Mouse (Mus musculus) heart, adult 2 months (tissue): ENCODE data around the gene Rin2. TPM values are rescaled to one million over a fixed set of nuclear protein-coding genes. Genes with fewer than 3 reads are reported as not detected.
"Not testable (repeated sequence)": the region's sequence is repeated elsewhere in the genome, so short reads cannot be mapped to it uniquely, and the experiment has no call there.

Experiments
- DNase-seq, 2 experiments: peaks; one replicate each; pipeline ENCODE4 v3.0.0; 2021
- H3K27ac ChIP-seq: fragments of 200-600 bp; 2 replicates; pipeline ENCODE4 v1.8.1; 2022
- H3K27me3 ChIP-seq: fragments of 200-500 bp; 2 replicates; pipeline ENCODE4 v1.6.1; 2012; ENCODE audit warnings: mild to moderate bottlenecking, low read length, inconsistent platforms, mixed read lengths; ENCODE audit not compliant: control insufficient read depth, insufficient read depth
- H3K36me3 ChIP-seq: fragments of 200-500 bp; 2 replicates; pipeline ENCODE4 v1.6.1; 2012; ENCODE audit warnings: low read length, inconsistent platforms; ENCODE audit not compliant: control insufficient read depth, insufficient read depth
- H3K4me1 ChIP-seq: fragments of 200-500 bp; 2 replicates; pipeline ENCODE4 v1.6.1; 2011; ENCODE audit warnings: low read length; ENCODE audit not compliant: control insufficient read depth, insufficient read depth
- H3K4me3 ChIP-seq: fragments of 200-600 bp; 2 replicates; pipeline ENCODE4 v1.8.1; 2022
- H3K79me2 ChIP-seq: fragments of 200-500 bp; replicated peaks from 2 replicates; pipeline ENCODE4 v1.6.1; 2012; ENCODE audit warnings: mild to moderate bottlenecking, inconsistent platforms, low read length, moderate library complexity, mixed read lengths; ENCODE audit not compliant: control insufficient read depth, insufficient read depth
- H3K9ac ChIP-seq: fragments of 200-500 bp; 2 replicates; pipeline ENCODE4 v1.6.1; 2012; ENCODE audit warnings: low read depth, mild to moderate bottlenecking, control low read depth, inconsistent platforms, low read length, mixed read lengths
- CTCF ChIP-seq: fragments of 200-600 bp; IDR thresholded peaks from 2 replicates; pipeline ENCODE4 v1.8.1; 2022; ENCODE audit warnings: antibody characterized with exemption, mild to moderate bottlenecking, moderate library complexity
- EP300 ChIP-seq: fragments of 200-500 bp; IDR thresholded peaks from 2 replicates; pipeline ENCODE4 v1.6.1; 2011; ENCODE audit warnings: low read depth, low read length, control low read depth; ENCODE audit not compliant: insufficient read depth
- POLR2A ChIP-seq: fragments of 200-500 bp; IDR thresholded peaks from 2 replicates; pipeline ENCODE4 v1.6.1; 2011; ENCODE audit warnings: mild to moderate bottlenecking, low read depth, low read length, control low read depth; ENCODE audit not compliant: insufficient read depth
- WGBS: fragments of 180-500 bp; shearing (Covaris S2); methylation state at CpG from one replicate; pipeline ENCODE4 v1.1.7; 2018; 5-methylcytosine and 5-hydroxymethylcytosine counted together
- intact Hi-C: fragments of 180-260 bp; cut with DNase I; formaldehyde crosslinking; loops from one replicate; pipeline ENCODE4 v1.15.1; 2025
- polyA plus RNA-seq: library from polyadenylated mRNA; depleted of rRNA; stranded (reverse); fragments of >200 nt; gene quantifications from 2 replicates; pipeline ENCODE4 v1.2.3, GENCODE M21; 2012
- total RNA-seq, 2 experiments: library from RNA; stranded (reverse); gene quantifications; 2 replicates each; pipeline ENCODE4 v1.2.3; 2021

The Rin2 gene
- total and polyA plus RNA-seq, 3 experiments = 9.0 to 20.2 (median 18.8) TPM

GRCm38 (mm10) chr2:145898106-145898505 is 223.1 kb downstream of the Rin2 start:
- Histone ChIP-seq H3K79me2 (peaks cover under 1% of the 10 kb centered on the region), H3K27me3 (no peaks in the 10 kb centered on the region), H3K9ac (no peak overlapping the region), H3K36me3 (no peaks in the 10 kb centered on the region), H3K27ac (no peak overlapping the region), H3K4me1 (no peaks in the 10 kb centered on the region), H3K4me3 (no peak overlapping the region)
- WGBS = 77% methylated on average over 9 of the region's 9 CpGs
- intact Hi-C loops = no loop called here
- DNase-seq = no peak
- TF ChIP-seq POLR2A (no peak), CTCF (no peak), EP300 (no peak)

DNA sequence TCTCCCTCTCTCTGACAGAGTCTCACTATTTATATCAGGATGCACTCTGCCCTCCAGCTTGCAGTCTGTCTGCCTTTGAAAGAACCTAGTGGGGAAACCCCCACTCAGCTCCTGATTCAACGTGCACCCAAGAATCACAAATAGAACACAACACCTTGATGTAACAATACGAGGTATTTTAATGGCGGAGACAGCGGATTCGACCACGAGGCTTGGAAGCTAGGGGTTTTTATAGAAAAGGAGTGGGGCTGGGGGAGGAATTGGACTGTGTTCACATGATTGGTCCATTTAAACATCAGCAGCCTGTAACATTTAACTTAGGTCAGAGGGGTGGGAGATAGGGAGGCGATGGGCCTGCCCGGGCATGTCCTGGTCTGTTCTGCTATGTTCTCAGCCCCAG is 225.3 kb downstream of the Rin2 start:
- H3K27me3 ChIP-seq, H3K79me2 ChIP-seq, DNase-seq, H3K4me1 ChIP-seq, H3K9ac ChIP-seq, H3K27ac ChIP-seq, H3K4me3 ChIP-seq: not testable (repeated sequence)
- intact Hi-C loops = loop anchor here (5.0 kb wide), 2 partner anchors 38 to 203 kb away; no protein-coding TSS in a partner anchor
- H3K36me3 ChIP-seq = peaks cover 11% of the 10 kb centered on the region
- 74% methylated on average over 8 of the region's 8 CpGs for WGBS

GRCm38 (mm10) chr2:145901861-145902260 is 226.8 kb downstream of the Rin2 start, which contains the start of gene Naa20:
TSS of gene Naa20 (plus strand) at chr2:145902099.
- intact Hi-C loops = loop anchor here (2.0 to 5.0 kb wide), 3 partner anchors 33 to 205 kb away; partner anchors contain the start of genes Cfap61 and Crnkl1
- TF ChIP-seq CTCF (no peak), EP300 (no peak), POLR2A (no peak)
- Histone ChIP-seq H3K36me3 (peaks cover 20% of the 10 kb centered on the region), H3K4me1 (peaks cover 10% of the 10 kb centered on the region), H3K27me3 (no peaks in the 10 kb centered on the region), H3K27ac (peak within 1 kb of the TSS; percentile 97), H3K9ac (no peak within 1 kb of the TSS), H3K79me2 (peaks cover 8% of the 10 kb centered on the region), H3K4me3 (peak within 1 kb of the TSS; percentile 70)
- 85% methylated on average over 6 of the region's 6 CpGs for WGBS
- no peak for DNase-seq

- DNase-seq = peak; percentile 90 to 92
- Histone ChIP-seq H3K4me3 (peak overlapping the region; percentile 70), H3K27me3 (no peaks in the 10 kb centered on the region), H3K4me1 (peaks cover 10% of the 10 kb centered on the region), H3K36me3 (peaks cover 24% of the 10 kb centered on the region), H3K9ac (peak overlapping the region; percentile 93), H3K27ac (peak overlapping the region; percentile 97), H3K79me2 (peaks cover 10% of the 10 kb centered on the region)
- intact Hi-C loops = loop anchor here (1.0 to 5.0 kb wide), 4 partner anchors 15 to 206 kb away; partner anchors contain the start of genes Cfap61 and Crnkl1
- TF ChIP-seq CTCF = peak; percentile 86
- TF ChIP-seq EP300 = no peak
- peak; percentile 74 for TF ChIP-seq POLR2A
- under 1% methylated on average over 68 of the region's 68 CpGs for WGBS
Measured at GRCm38 (mm10) chr2:145903061-145903901, 228.3 kb downstream of the Rin2 start.

DNA sequence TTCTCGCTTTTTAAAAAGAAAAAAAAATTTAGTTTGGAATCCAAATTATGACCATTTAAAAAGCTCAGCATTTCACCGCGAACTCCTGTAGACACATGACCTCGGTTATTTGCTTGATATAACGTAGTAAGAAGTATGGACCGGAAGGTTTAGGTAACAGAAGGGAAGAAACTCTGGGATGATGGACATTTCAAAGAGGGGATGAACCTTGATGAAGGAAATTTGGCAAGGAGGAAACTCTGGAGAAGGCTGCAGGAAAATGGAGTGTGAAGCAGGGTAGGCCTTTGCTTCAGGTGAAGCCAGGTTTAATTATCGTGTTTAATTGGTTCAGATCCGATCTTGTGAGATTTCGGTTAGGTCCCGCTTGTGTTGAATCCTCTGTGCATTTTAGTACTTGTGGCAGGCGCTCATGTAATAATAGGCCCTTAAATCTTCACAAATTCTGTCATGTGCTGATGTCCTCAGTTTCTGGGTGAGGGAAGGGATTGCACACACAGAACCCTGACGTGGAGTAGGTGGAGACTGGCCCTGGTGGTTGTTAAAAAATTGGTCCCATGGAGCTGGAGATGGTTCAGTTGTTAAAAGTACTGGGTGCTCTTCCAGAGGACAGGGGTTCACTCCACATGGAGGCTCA is 229.1 kb downstream of the Rin2 start:
- Histone ChIP-seq H3K4me3 (peak overlapping the region; percentile 70), H3K79me2 (peaks cover 10% of the 10 kb centered on the region), H3K27me3 (no peaks in the 10 kb centered on the region), H3K4me1 (peaks cover 10% of the 10 kb centered on the region), H3K9ac (peak overlapping the region; percentile 43), H3K36me3 (peaks cover 25% of the 10 kb centered on the region), H3K27ac (peak overlapping the region; percentile 97)
- TF ChIP-seq POLR2A (no peak), EP300 (no peak), CTCF (no peak)
- 12% methylated on average over 12 of the region's 12 CpGs for WGBS
- DNase-seq = no peak
- intact Hi-C loops = loop anchor here (1.0 to 5.0 kb wide), 4 partner anchors 16 to 207 kb away; partner anchors contain the start of genes Cfap61 and Crnkl1
